Mouse (Mus musculus) embryonic fibroblast, embryonic 13.5 days (primary cell): ENCODE data around the gene Csrp2.

Experiments used
- CTCF ChIP-seq: IDR thresholded peaks from 2 replicates; pipeline ENCODE4 v1.5.1; 2011; ENCODE audit warnings: mild to moderate bottlenecking, control low read depth, low read length, moderate library complexity, borderline replicate concordance; ENCODE audit not compliant: insufficient read depth
- POLR2A ChIP-seq: IDR thresholded peaks from 2 replicates; pipeline ENCODE4 v1.6.1; 2011; ENCODE audit warnings: low read depth, mild to moderate bottlenecking, control low read depth, low read length, moderate library complexity

- TF ChIP-seq CTCF (no peak), POLR2A (no peak)
Measured at GRCm38 (mm10) chr10:110979431-110979830, 59.8 kb downstream of the Csrp2 start.
